Mouse (Mus musculus): ENCODE data around the gene Zbp1.

Zbp1 gene

GRCm38 (mm10) chr2:173218416-173219141 is at the start of gene Zbp1:
Gene Zbp1 (minus strand): TSS chr2:173218923.
- DNase-seq = no peak

DNA sequence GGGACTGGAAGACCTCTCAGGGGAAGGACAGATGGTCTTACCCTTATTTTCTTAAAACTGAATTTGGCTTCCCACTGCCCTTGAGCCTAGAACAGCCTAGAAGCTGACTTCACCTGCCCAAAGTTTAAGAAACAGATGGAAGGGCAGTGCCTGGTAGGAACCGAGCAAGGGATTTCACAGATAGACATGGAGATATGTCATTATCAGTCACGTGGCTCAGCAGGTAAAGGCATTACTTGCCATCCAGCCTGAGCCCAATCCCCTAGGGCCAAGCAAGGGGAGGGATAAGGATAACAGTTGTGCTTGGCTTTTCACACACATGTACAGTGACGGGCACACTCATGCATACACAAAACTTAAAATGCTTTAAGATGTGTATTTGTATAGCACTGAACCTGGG is 48.8 kb upstream of the Zbp1 start:
- no peak for DNase-seq

- no peak for DNase-seq
Measured at GRCm38 (mm10) chr2:173266349-173267112, 47.8 kb upstream of the Zbp1 start.

DNA sequence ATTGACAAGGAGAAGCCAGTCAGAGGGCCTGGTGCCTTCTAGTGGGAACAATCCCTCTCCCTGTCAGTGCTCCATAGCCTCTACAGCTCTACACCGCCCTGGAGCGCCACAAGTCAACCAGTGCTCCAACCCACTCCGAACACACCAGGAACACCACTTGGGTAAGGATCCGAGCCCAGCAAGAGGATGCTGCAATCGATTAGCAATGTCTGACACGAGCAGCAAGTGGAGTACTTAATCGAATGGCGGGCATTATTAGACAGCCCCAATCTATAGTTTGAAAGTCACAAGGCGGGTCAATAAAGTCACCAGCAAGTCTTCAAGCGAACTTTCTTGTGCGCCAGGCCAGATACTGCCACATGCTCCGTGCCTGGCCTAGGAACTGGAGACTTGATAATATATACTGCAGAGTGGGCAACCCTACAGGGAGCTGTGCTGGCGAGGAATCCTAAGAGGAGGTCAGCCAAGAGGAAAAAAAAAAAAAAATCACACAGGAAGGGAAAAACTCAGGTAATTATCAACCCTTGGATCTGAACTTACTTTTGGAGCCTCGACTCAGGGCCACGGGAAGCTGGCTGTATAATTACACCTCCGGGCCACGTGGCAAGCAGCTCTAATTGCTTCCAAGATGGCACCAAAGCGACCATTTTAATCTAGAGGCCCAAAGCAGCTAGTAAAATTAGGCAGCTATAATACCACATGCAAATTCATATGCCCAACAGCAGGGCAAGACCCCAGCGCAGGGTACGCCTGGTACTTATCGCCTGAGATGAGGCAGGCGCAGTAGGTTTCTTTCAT is 46.9 kb upstream of the Zbp1 start:
- DNase-seq = no peak

- DNase-seq = peak; percentile 68
Measured at GRCm38 (mm10) chr2:173264467-173265128, 45.9 kb upstream of the Zbp1 start.

GRCm38 (mm10) chr2:173263636-173264330 is 45.1 kb upstream of the Zbp1 start:
- no peak for DNase-seq

DNA sequence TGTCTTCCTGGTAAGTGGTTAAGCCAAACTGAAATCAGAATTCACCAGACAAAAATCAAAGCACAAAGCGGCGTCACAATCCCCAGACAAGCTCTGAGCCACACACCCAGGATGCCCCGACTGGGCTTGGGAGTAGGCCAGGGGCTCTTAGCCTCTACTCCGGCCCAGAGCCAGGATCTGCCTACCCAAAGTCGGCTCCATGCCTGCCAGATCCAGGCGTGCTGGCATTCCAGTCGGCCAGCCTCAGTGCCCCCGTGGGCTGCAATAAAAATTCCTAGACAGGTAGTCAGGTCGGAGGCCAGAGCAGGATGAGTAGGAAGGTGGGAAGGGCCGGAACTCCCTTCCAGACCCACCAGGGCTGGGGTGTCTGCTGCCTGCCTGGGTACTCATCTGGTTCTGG is 42.8 kb upstream of the Zbp1 start:
- DNase-seq = no peak

DNA sequence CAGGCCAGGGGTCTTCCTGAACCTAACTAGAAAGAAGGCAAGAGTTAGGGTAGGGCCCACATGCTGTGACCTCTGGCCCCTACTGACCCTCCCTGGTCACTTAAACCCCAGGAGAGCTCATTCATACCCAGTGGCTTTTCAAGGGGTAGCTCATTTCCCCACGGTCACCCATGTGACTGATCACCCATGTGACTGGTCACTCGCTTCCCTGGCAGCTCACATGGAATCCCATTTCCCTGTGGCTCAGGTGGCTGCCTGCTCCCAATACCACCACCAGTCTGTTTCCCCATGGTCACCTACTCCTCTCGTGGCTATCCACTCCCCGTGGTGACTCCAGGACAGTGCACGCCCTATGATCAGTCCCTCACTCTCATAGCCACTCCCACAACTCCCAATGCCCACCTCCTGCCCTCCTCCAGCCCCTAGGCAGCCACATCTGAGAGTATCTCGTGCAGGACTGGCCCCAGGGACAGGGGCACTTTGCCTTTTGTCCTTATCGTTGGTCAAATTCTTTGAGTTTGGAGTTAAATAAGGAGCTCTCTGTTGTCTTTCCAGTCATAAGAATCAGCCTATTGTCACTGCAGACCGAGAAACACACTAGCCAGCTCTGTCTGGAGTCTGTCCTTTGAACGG is 39.9 kb upstream of the Zbp1 start:
- DNase-seq = no peak

DNA sequence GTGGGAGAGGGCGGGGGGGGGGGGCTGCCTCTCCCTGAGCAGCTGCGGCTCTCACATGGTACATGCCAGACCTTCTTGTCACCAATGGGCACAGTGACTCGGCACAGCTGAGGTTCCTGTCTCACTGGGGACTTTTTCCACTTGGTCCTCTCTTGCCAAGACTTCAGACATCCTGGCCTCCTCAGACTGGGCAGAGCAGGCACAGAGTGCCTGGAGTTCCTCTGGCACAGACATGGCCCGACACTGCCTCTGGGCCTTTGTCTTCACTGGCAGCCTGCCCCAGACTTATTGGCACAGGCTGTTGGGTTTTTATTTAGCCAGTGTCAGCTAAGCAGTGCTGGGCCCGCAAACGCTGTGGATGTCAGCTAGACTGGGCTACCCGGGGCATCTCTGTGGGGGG is 38.9 kb upstream of the Zbp1 start:
- peak; percentile 90 for DNase-seq

DNA sequence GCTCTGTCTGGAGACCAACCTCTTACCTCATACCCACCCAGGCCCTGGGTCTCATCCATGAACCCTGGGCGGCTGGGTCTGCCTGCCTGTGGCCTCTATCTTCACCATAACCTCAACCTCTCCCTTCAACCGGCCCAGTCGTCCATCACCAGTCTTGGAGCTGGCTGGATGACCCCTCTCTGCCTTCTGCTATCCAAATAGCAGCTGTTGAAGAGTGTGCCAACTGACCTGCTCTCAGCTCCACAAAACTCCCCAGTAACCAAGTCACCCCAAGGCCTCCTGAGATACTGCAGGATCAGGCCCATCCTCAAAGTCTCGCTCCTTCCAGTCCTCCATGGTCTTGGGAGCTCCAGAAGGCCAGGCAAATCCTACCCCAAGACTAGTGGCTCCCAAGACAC is 37.8 kb upstream of the Zbp1 start:
- no peak for DNase-seq

DNA sequence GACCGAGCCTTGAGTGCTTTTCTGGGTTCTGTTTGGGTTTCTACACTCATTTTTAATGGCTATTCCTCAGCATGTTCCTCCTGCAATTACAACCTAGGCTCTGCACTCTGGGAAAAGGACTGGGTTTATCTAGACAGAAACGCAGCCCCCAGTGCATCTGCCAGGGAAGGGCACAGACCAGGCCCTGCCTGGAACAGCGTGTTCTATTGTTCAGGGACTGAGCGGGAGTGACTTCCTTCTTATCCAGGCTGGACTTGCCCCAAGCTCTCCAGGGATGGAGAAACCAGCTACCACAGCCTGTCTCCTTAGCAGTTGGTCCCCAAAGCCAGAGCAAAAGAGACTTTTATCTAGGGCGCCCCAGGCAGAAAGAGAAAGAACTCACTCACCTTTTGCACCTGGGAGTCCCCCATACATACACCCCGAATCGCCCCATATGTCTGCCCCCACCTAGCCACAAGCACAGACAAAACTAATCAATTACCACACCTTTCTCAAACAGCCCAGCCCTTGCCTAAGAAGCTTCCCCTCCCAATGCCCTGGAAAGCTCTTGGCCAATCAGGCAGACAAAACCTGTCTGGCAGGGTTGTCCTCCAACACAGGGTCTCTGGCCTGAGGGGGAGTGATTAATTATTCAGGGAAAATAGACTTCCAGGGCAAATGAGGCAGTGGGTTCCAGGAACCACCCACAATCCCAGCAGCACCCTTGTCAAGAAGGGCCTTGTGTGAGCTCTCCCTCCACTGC is 37.3 kb upstream of the Zbp1 start:
- no peak for DNase-seq

DNA sequence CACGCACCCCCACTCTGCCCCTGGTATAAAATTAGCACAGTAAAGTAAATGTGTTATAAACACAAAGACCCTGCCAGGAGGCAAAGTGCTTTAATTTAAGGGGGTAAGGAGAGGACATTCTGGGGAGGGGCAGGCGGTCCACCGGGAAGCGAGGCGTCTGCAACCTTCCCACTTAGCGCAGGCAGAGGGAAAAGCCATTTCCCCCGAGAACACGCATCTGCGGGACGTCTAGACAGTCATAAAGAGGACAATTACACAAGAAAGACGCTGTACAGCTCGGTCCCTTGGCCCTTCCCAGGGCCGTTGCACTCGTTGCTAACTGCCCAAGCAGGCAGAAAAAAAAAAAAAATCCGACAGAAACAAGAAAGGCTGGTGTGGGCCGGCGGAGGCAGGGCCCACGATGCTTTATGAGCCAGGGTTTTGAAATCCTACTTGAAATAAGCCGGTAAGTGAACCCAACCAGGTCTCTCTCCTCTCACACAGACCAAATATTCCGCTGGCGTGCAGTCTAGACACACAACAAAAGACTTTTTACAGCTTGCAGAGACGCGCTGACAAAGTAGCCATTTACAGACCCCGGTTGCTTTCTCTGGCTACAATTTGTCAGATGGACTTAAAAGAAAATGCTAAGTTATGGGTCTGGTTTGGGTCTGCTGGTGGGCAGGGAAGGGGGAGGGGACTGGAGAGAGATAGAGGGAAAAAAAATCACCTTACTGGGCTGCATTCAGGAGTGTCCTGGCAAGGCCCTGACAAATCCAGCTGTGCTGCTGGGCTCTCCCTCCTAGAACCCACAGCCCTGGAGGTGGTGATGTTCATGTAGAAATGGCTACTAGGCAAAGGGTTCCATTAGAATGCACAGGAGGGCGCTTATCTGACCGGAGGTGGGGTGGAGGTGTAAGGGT is 35.3 kb upstream of the Zbp1 start:
- DNase-seq = no peak

DNA sequence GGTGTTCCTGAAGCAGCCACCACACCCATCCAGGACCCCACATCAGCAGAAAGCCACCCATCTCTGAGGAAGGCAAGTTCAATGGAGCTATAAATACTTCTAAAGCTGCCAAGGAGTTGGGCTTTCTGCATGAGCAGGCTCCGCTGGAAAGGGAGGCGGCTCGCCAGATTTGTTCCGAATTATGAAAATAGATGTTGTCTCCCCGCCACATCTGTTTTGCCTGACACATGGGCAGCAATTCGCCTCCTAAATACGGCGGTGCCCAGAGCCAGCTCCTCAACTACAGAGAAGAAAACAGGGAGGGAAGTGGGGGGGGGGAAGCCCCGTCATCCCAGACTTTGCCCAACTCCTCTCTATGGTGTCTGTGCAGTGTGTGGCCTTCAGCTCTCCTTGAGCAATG is 33.0 kb upstream of the Zbp1 start:
- DNase-seq = peak; percentile 62

- peak; percentile 46 for DNase-seq
Measured at GRCm38 (mm10) chr2:173251133-173251532, 32.4 kb upstream of the Zbp1 start.

DNA sequence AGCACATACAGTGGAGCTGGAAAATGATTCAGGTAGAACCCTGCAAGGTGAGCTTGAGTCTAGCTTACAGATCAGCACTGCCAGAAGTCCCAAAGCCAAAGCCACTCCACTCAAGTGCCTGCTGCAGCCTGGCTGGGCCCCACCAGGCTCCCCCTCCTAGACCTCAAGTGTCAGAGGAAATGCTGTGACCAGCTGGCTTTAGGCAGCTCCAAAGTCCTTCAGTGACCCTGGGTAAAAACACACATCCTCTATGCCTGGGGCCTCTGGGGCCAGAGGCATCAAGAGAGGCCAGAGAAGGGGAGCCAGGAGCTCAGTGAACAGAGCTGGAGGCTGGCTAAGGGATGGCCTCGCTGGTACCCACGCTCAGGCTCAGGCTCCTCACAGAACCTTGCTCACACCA is 31.7 kb upstream of the Zbp1 start:
- peak; percentile 65 for DNase-seq

GRCm38 (mm10) chr2:173249965-173250364 is 31.2 kb upstream of the Zbp1 start:
- no peak for DNase-seq

DNA sequence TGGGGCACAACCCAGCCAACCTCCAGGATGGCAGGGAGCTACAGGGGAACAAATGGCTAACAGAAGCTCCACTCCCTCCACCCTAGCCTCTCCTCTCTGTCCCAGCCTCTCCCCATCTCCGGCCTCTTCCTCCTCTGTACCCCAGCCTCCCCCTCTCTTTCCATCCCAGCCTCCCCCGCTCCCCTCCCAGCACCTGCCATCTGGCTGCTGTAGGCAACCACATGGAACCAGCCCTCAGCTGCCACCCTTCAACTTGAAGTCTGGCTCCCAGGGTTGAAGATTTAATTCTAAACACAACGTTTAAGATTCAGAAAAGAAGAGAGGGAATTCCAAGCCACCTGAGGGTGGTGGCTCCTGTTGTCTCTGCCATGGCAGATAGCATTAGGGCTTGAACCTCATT is 30.7 kb upstream of the Zbp1 start:
- no peak for DNase-seq

GRCm38 (mm10) chr2:173248822-173249221 is 30.1 kb upstream of the Zbp1 start:
- DNase-seq = no peak

DNA sequence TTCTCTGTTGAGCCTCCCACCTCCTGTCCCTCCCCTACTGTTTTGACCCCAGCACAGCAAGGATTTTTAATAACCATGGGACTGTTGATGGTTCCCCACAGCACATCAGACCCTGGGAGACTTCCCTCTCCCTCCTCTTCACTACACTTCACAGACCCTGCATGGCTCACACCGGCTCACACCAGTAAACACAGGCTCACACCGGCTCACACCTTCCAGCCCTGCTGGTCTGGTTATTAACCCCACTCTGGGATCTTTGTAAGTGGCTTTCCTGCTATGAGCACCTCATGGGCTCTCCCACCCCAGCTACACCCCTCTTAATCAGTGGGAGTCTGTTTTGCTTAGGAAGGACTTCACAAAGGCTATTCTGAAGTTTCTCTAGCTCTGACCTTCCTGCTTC is 29.2 kb upstream of the Zbp1 start:
- no peak for DNase-seq

- DNase-seq = no peak
Measured at GRCm38 (mm10) chr2:173247197-173247596, 28.5 kb upstream of the Zbp1 start.

Measured in lung, postnatal 10 days (tissue).